Mouse (Mus musculus): Measurements from ENCODE around the gene Gm11077. TPM values are rescaled to one million over a fixed set of nuclear protein-coding genes. Genes with fewer than 3 reads are reported as not detected.

The Gm11077 gene
- polyA plus RNA-seq, 1 experiment: not detected

GRCm38 (mm10) chr6:140696192-140696879 is 32.7 kb upstream of the Gm11077 start:
- H3K79me2 ChIP-seq (ENCODE audit: control insufficient read depth, insufficient read depth): no peaks in the 10 kb centered on the region
- no peak overlapping the region for H3K4me3 ChIP-seq
- H3K27me3 ChIP-seq (ENCODE audit: control insufficient read depth, insufficient read depth, insufficient read length): no peaks in the 10 kb centered on the region
- H3K36me3 ChIP-seq (ENCODE audit: control insufficient read depth, insufficient read depth): no peaks in the 10 kb centered on the region
- no peak for TF ChIP-seq E2F4 (IDR thresholded peaks at IDR 0.05; ENCODE audit: insufficient read depth)
- no peak for TF ChIP-seq POLR2A (IDR thresholded peaks at IDR 0.05; ENCODE audit: insufficient read length, low read depth)
- no peak for TF ChIP-seq CEBPB (IDR thresholded peaks at IDR 0.05; ENCODE audit: insufficient read depth, poor library complexity, severe bottlenecking)
- no peak for TF ChIP-seq MYOG (IDR thresholded peaks at IDR 0.05; ENCODE audit: control insufficient read depth in 1 of 3, insufficient read depth in 1 of 3, insufficient read length in 2 of 3, low read depth in 2 of 3)
- no peak for TF ChIP-seq USF1 (IDR thresholded peaks at IDR 0.05; ENCODE audit: low read depth)
- H3K4me2 ChIP-seq (ENCODE audit: low read depth): no peak overlapping the region
- no peak overlapping the region for H3ac ChIP-seq (ENCODE audit: control insufficient read depth, insufficient read length)

- Histone ChIP-seq H3K36me3 (ENCODE audit: control insufficient read depth, insufficient read depth) (no peaks in the 10 kb centered on the region), H3K79me2 (ENCODE audit: control insufficient read depth, insufficient read depth) (no peaks in the 10 kb centered on the region), H3K27me3 (ENCODE audit: control insufficient read depth, insufficient read depth, insufficient read length) (no peaks in the 10 kb centered on the region), H3K4me2 (ENCODE audit: low read depth) (no peak overlapping the region), H3K4me3 (no peak overlapping the region), H3ac (ENCODE audit: control insufficient read depth, insufficient read length) (no peak overlapping the region)
- TF ChIP-seq MYOG (IDR thresholded peaks at IDR 0.05; ENCODE audit: control insufficient read depth in 1 of 3, insufficient read depth in 1 of 3, insufficient read length in 2 of 3, low read depth in 2 of 3) (peak in 2 of 3 experiments; percentile 14 to 65), E2F4 (IDR thresholded peaks at IDR 0.05; ENCODE audit: insufficient read depth) (no peak), TCF3 (IDR thresholded peaks at IDR 0.05; ENCODE audit: insufficient read length, low read depth) (peak; percentile 18), POLR2A (IDR thresholded peaks at IDR 0.05; ENCODE audit: insufficient read length, low read depth) (no peak), POLR2AphosphoS2 (IDR thresholded peaks at IDR 0.05; ENCODE audit: insufficient read length, low read depth) (no peak), MYOD1 (IDR thresholded peaks at IDR 0.05; ENCODE audit: control insufficient read depth in 1 of 3, insufficient read length in 2 of 3, low read depth in 2 of 3) (peak; percentile 91 to 95 (median 94))
Observed at GRCm38 (mm10) chr6:140697994-140698393, 31.1 kb upstream of the Gm11077 start.

GRCm38 (mm10) chr6:140698596-140698995 is 30.5 kb upstream of the Gm11077 start:
- Histone ChIP-seq H3K4me3 (no peak overlapping the region), H3K36me3 (ENCODE audit: control insufficient read depth, insufficient read depth) (no peaks in the 10 kb centered on the region), H3K27me3 (ENCODE audit: control insufficient read depth, insufficient read depth, insufficient read length) (no peaks in the 10 kb centered on the region), H3K4me2 (ENCODE audit: low read depth) (no peak overlapping the region), H3ac (ENCODE audit: control insufficient read depth, insufficient read length) (no peak overlapping the region), H3K79me2 (ENCODE audit: control insufficient read depth, insufficient read depth) (no peaks in the 10 kb centered on the region)
- TF ChIP-seq E2F4 (IDR thresholded peaks at IDR 0.05; ENCODE audit: insufficient read depth) (no peak), TCF12 (IDR thresholded peaks at IDR 0.05; ENCODE audit: insufficient read depth, poor library complexity, severe bottlenecking) (no peak), MAX (IDR thresholded peaks at IDR 0.05; ENCODE audit: low read depth) (no peak)

GRCm38 (mm10) chr6:140701259-140701658 is 27.8 kb upstream of the Gm11077 start:
- Histone ChIP-seq H3K4me3 (no peak overlapping the region), H3K36me3 (ENCODE audit: control insufficient read depth, insufficient read depth) (no peaks in the 10 kb centered on the region), H3K4me2 (ENCODE audit: low read depth) (no peak overlapping the region), H3K27me3 (ENCODE audit: control insufficient read depth, insufficient read depth, insufficient read length) (no peaks in the 10 kb centered on the region), H3K79me2 (ENCODE audit: control insufficient read depth, insufficient read depth) (no peaks in the 10 kb centered on the region), H3ac (ENCODE audit: control insufficient read depth, insufficient read length) (no peak overlapping the region)
- TF ChIP-seq MYOD1 (IDR thresholded peaks at IDR 0.05; ENCODE audit: control insufficient read depth in 1 of 3, insufficient read length in 2 of 3, low read depth in 2 of 3): peak in 2 of 3 experiments; percentile 67 to 72
- no peak for TF ChIP-seq REST (IDR thresholded peaks at IDR 0.05; ENCODE audit: insufficient read depth, insufficient read length)

- H3ac ChIP-seq (ENCODE audit: control insufficient read depth, insufficient read length): no peak overlapping the region
- no peak overlapping the region for H3K4me2 ChIP-seq (ENCODE audit: low read depth)
Observed at GRCm38 (mm10) chr6:140705132-140705531, 24.0 kb upstream of the Gm11077 start.

More at GRCm38 (mm10) chr6:140705132-140705531, 24.0 kb upstream of the Gm11077 start:
- no peaks in the 10 kb centered on the region for H3K79me2 ChIP-seq (ENCODE audit: control insufficient read depth, insufficient read depth)
- H3K36me3 ChIP-seq (ENCODE audit: control insufficient read depth, insufficient read depth): no peaks in the 10 kb centered on the region
- no peak overlapping the region for H3K4me3 ChIP-seq
- TF ChIP-seq USF1 (IDR thresholded peaks at IDR 0.05; ENCODE audit: low read depth) (no peak), CEBPB (IDR thresholded peaks at IDR 0.05; ENCODE audit: insufficient read depth, poor library complexity, severe bottlenecking) (no peak), POLR2AphosphoS2 (IDR thresholded peaks at IDR 0.05; ENCODE audit: insufficient read length, low read depth) (no peak), POLR2A (IDR thresholded peaks at IDR 0.05; ENCODE audit: insufficient read length, low read depth) (no peak), TCF3 (IDR thresholded peaks at IDR 0.05; ENCODE audit: insufficient read length, low read depth) (no peak), SRF (IDR thresholded peaks at IDR 0.05; ENCODE audit: control insufficient read depth, insufficient read length, low read depth) (no peak), MYOD1 (IDR thresholded peaks at IDR 0.05; ENCODE audit: control insufficient read depth in 1 of 3, insufficient read length in 2 of 3, low read depth in 2 of 3) (no peak), REST (IDR thresholded peaks at IDR 0.05; ENCODE audit: insufficient read depth, insufficient read length) (no peak), E2F4 (IDR thresholded peaks at IDR 0.05; ENCODE audit: insufficient read depth) (no peak), TCF12 (IDR thresholded peaks at IDR 0.05; ENCODE audit: insufficient read depth, poor library complexity, severe bottlenecking) (no peak), MAX (IDR thresholded peaks at IDR 0.05; ENCODE audit: low read depth) (no peak), MYOG (IDR thresholded peaks at IDR 0.05; ENCODE audit: control insufficient read depth in 1 of 3, insufficient read depth in 1 of 3, insufficient read length in 2 of 3, low read depth in 2 of 3) (no peak)
- H3K27me3 ChIP-seq (ENCODE audit: control insufficient read depth, insufficient read depth, insufficient read length): no peaks in the 10 kb centered on the region
